Mouse (Mus musculus) bone marrow macrophage, adult 2 months (primary cell): ENCODE results near the gene Ripor2.

Experiments used
- CTCF ChIP-seq: IDR thresholded peaks from 2 replicates; pipeline ENCODE4 v1.5.1; 2012; ENCODE audit warnings: low read depth, mild to moderate bottlenecking, low read length, moderate library complexity
- POLR2A ChIP-seq: IDR thresholded peaks from 2 replicates; pipeline ENCODE4 v1.6.1; 2012; ENCODE audit warnings: mild to moderate bottlenecking, low read depth, low read length, borderline replicate concordance

- TF ChIP-seq CTCF = no peak
- no peak for TF ChIP-seq POLR2A
These were observed 129.0 kb downstream of the Ripor2 start for GRCm38 (mm10) chr13:24710968-24711367.
